Mouse (Mus musculus): ENCODE measurements around the gene Ptbp3. TPM values are rescaled to one million over a fixed set of nuclear protein-coding genes. Genes with fewer than 3 reads are reported as not detected.
"Not testable (repeated sequence)": the region's sequence is repeated elsewhere in the genome, so short reads cannot be mapped to it uniquely, and the experiment has no call there.

The Ptbp3 gene
- polyA plus RNA-seq, 1 experiment = 159 TPM

GRCm38 (mm10) chr4:59575184-59575958 is 26.2 kb upstream of the Ptbp3 start:
- H3K4me3 ChIP-seq (ENCODE audit: insufficient read depth, low read length) = no peak overlapping the region
- H3K4me1 ChIP-seq (ENCODE audit: control insufficient read depth, insufficient read depth, low read length) = peaks cover 14% of the 10 kb centered on the region
- TF ChIP-seq POLR2A (IDR thresholded peaks at IDR 0.05; ENCODE audit: borderline replicate concordance, low read depth, low read length) = no peak
- TF ChIP-seq CTCF (IDR thresholded peaks at IDR 0.05; ENCODE audit: low read depth, low read length) = no peak
- no peak overlapping the region for H3K27ac ChIP-seq (ENCODE audit: insufficient read depth, low read depth, low read length)

- Histone ChIP-seq H3K4me3 (ENCODE audit: insufficient read depth, low read length) (no peak overlapping the region), H3K4me1 (ENCODE audit: control insufficient read depth, insufficient read depth, low read length) (peaks cover 16% of the 10 kb centered on the region), H3K27ac (ENCODE audit: insufficient read depth, low read depth, low read length) (no peak overlapping the region)
- TF ChIP-seq POLR2A (IDR thresholded peaks at IDR 0.05; ENCODE audit: borderline replicate concordance, low read depth, low read length) (no peak), CTCF (IDR thresholded peaks at IDR 0.05; ENCODE audit: low read depth, low read length) (no peak)
Measured at GRCm38 (mm10) chr4:59572521-59573118, 23.5 kb upstream of the Ptbp3 start.

GRCm38 (mm10) chr4:59570519-59570918 is 21.4 kb upstream of the Ptbp3 start:
- H3K4me1 ChIP-seq (ENCODE audit: control insufficient read depth, insufficient read depth, low read length) = peaks cover 20% of the 10 kb centered on the region
- H3K4me3 ChIP-seq (ENCODE audit: insufficient read depth, low read length); H3K27ac ChIP-seq (ENCODE audit: insufficient read depth, low read depth, low read length): not testable (repeated sequence)

GRCm38 (mm10) chr4:59569538-59569937 is 20.4 kb upstream of the Ptbp3 start:
- Histone ChIP-seq H3K4me3 (ENCODE audit: insufficient read depth, low read length) (peak overlapping the region; percentile 16; the same call in 1 of the 2 replicates), H3K27ac (ENCODE audit: insufficient read depth, low read depth, low read length) (peak overlapping the region; percentile 40; the same call in 1 of the 2 replicates), H3K4me1 (ENCODE audit: control insufficient read depth, insufficient read depth, low read length) (peaks cover 12% of the 10 kb centered on the region)
- TF ChIP-seq CTCF (IDR thresholded peaks at IDR 0.05; ENCODE audit: low read depth, low read length) = no peak
- no peak for TF ChIP-seq POLR2A (IDR thresholded peaks at IDR 0.05; ENCODE audit: borderline replicate concordance, low read depth, low read length)

GRCm38 (mm10) chr4:59567576-59568260 is 18.6 kb upstream of the Ptbp3 start:
- peaks cover 12% of the 10 kb centered on the region for H3K4me1 ChIP-seq (ENCODE audit: control insufficient read depth, insufficient read depth, low read length)
- no peak overlapping the region for H3K4me3 ChIP-seq (ENCODE audit: insufficient read depth, low read length)
- H3K27ac ChIP-seq (ENCODE audit: insufficient read depth, low read depth, low read length) = no peak overlapping the region
- TF ChIP-seq POLR2A (IDR thresholded peaks at IDR 0.05; ENCODE audit: borderline replicate concordance, low read depth, low read length) = no peak
- no peak for TF ChIP-seq CTCF (IDR thresholded peaks at IDR 0.05; ENCODE audit: low read depth, low read length)

GRCm38 (mm10) chr4:59565571-59566188 is 16.5 kb upstream of the Ptbp3 start:
- Histone ChIP-seq H3K4me3 (ENCODE audit: insufficient read depth, low read length) (peak overlapping the region; percentile 35), H3K27ac (ENCODE audit: insufficient read depth, low read depth, low read length) (peak overlapping the region; percentile 72), H3K4me1 (ENCODE audit: control insufficient read depth, insufficient read depth, low read length) (peaks cover 15% of the 10 kb centered on the region)
- TF ChIP-seq CTCF (IDR thresholded peaks at IDR 0.05; ENCODE audit: low read depth, low read length) (no peak), POLR2A (IDR thresholded peaks at IDR 0.05; ENCODE audit: borderline replicate concordance, low read depth, low read length) (no peak)

GRCm38 (mm10) chr4:59564128-59564527 is 15.0 kb upstream of the Ptbp3 start:
- H3K4me1 ChIP-seq (ENCODE audit: control insufficient read depth, insufficient read depth, low read length) = peaks cover 16% of the 10 kb centered on the region
- H3K4me3 ChIP-seq (ENCODE audit: insufficient read depth, low read length) = no peak overlapping the region
- no peak for TF ChIP-seq POLR2A (IDR thresholded peaks at IDR 0.05; ENCODE audit: borderline replicate concordance, low read depth, low read length)
- TF ChIP-seq CTCF (IDR thresholded peaks at IDR 0.05; ENCODE audit: low read depth, low read length) = no peak
- no peak overlapping the region for H3K27ac ChIP-seq (ENCODE audit: insufficient read depth, low read depth, low read length)

GRCm38 (mm10) chr4:59560141-59560540 is 11.0 kb upstream of the Ptbp3 start:
- peaks cover 8% of the 10 kb centered on the region; the same call in 1 of the 2 replicates for H3K4me1 ChIP-seq (ENCODE audit: control insufficient read depth, insufficient read depth, low read length)
- no peak overlapping the region for H3K27ac ChIP-seq (ENCODE audit: insufficient read depth, low read depth, low read length)
- no peak for TF ChIP-seq CTCF (IDR thresholded peaks at IDR 0.05; ENCODE audit: low read depth, low read length)
- no peak overlapping the region for H3K4me3 ChIP-seq (ENCODE audit: insufficient read depth, low read length)

- Histone ChIP-seq H3K4me3 (ENCODE audit: insufficient read depth, low read length) (no peak overlapping the region), H3K4me1 (ENCODE audit: control insufficient read depth, insufficient read depth, low read length) (peaks cover 13% of the 10 kb centered on the region), H3K27ac (ENCODE audit: insufficient read depth, low read depth, low read length) (no peak overlapping the region)
- no peak for TF ChIP-seq CTCF (IDR thresholded peaks at IDR 0.05; ENCODE audit: low read depth, low read length)
- TF ChIP-seq POLR2A (IDR thresholded peaks at IDR 0.05; ENCODE audit: borderline replicate concordance, low read depth, low read length) = no peak
Measured at GRCm38 (mm10) chr4:59558096-59558720, 9.0 kb upstream of the Ptbp3 start.

- H3K4me3 ChIP-seq (ENCODE audit: insufficient read depth, low read length); H3K27ac ChIP-seq (ENCODE audit: insufficient read depth, low read depth, low read length): not testable (repeated sequence)
- H3K4me1 ChIP-seq (ENCODE audit: control insufficient read depth, insufficient read depth, low read length) = peaks cover 15% of the 10 kb centered on the region
Measured at GRCm38 (mm10) chr4:59557343-59557742, 8.2 kb upstream of the Ptbp3 start.
